Mouse (Mus musculus) brain, embryonic 14.5 days (tissue): ENCODE results near the gene Rbms1. TPM values are rescaled to one million over a fixed set of nuclear protein-coding genes. Genes with fewer than 3 reads are reported as not detected.

ENCODE experiments used
- DNase-seq: peaks from one replicate; pipeline ENCODE4 v3.0.0-alpha.2; 2011; ENCODE audit warnings: low read depth
- CTCF ChIP-seq: fragments of 200-500 bp; IDR thresholded peaks from 2 replicates; pipeline ENCODE4 v1.5.1; 2012; ENCODE audit warnings: inconsistent platforms, mild to moderate bottlenecking, moderate library complexity, borderline replicate concordance; ENCODE audit not compliant: insufficient read depth, insufficient read length; ENCODE audit errors: extremely low read depth
- POLR2A ChIP-seq: fragments of 200-500 bp; IDR thresholded peaks from 2 replicates; pipeline ENCODE4 v1.6.1; 2012; ENCODE audit warnings: mild to moderate bottlenecking, inconsistent platforms, borderline replicate concordance; ENCODE audit not compliant: poor library complexity, insufficient read depth, insufficient read length, severe bottlenecking; ENCODE audit errors: extremely low read depth
- polyA plus RNA-seq: library from polyadenylated mRNA; depleted of rRNA; stranded (reverse); fragments of >200 nt; gene quantifications from 2 replicates; pipeline ENCODE4 v1.2.3, GENCODE M21; 2012

Gene Rbms1
- polyA plus RNA-seq, 1 experiment, result 45.5 TPM

DNA sequence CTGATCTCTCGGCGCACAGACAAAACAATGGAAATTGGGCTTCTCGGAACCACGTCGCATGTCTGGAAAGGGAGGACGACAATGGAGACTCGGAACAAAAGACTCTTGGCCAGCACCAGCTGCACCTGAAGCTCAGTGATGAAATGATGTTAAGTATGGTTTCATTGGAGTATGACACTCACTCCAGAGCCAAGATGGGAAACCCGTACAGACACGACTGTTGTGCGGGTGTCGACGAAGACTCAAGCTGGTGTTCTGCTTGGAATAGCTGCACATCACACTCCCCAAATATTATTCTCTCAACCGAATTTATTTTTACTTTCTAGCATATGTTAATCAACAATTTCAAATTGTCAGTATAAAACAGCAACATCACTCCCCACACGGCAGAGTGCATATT is 26.1 kb downstream of the Rbms1 start:
- DNase-seq, result no peak
- TF ChIP-seq CTCF (no peak), POLR2A (no peak)

DNA sequence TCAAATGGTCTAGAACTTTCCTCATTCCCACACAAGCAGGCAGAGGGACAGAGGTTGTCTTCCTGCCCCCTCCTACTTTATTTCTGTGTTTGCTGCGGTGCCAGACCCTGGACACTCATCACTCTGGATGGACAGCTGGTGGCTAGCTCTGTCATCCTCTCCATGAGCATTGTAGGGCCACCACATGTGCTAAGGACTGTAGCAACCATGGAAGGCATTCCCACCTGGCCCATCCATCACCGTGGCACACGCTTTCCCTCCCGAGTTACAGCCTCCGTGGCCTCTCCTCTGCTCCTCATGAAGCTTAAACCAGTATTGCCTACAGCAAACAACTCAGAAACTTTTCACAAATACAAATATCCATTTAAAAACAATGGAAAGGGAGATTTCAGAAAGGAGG is 34.0 kb downstream of the Rbms1 start:
- no peak for DNase-seq
- no peak for TF ChIP-seq CTCF

DNA sequence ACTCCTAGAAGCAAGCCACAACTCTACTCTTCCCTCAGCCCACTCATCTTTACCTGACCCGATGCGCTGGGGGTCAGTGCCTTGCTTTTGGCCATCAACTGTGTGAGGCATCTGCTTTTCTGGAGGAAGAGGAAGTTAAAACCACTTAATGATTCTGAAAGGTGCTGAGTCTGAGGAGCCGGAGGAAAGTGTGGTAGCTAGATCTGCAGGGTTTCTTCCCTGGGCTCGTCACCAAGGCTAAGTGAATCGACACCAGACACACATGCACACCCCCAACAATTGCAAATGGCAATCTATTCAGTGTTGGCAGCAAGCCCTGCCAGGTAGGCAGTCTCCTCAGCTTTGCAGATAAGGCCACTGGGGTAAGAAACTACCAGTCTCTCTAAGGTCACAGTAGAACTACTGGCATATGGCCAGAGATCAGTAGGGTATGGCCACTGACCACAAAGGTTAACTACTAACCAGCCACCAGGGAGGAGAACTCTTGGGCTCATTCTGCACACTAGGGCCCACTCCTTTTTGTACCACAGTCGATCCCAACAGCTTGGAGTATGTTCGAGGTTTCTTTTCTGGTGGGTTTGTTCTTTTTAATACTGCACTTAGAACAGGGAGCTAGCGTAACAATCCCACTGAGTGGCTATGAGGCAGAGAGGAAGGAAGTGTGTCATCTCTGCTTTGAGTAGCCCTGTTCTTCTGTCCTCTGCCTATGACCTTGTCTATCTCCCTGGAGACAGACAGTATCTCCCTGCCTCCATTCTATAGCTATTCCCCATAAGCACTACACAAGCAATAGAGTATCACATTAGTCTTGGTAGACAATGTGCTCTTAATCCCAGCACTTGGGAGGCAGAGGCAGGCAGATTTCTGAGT is 34.9 kb downstream of the Rbms1 start:
- TF ChIP-seq CTCF (no peak), POLR2A (no peak)

DNA sequence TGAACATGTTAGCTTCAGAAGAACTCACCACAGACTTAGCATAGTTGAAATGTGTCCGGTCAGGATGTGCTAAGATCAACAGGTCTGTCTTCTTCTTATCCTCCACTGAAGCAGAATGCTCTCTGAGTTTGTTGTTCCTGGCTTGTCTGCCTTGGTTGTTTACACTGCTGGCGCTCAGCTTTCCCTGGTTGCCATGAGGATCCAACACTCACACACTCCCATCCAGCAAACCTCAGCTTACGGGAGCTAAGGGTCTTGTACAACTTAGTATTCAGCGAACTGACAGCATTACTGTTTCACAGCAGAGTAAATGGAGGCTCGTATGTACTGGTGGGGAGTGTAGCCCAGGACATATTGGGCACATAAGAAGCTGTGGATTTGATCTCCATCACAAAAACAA is 37.9 kb downstream of the Rbms1 start:
- no peak for TF ChIP-seq POLR2A
- TF ChIP-seq CTCF, result no peak
- no peak for DNase-seq

More for the DNA sequence above, 34.9 kb downstream of the Rbms1 start:
- no peak for DNase-seq

DNA sequence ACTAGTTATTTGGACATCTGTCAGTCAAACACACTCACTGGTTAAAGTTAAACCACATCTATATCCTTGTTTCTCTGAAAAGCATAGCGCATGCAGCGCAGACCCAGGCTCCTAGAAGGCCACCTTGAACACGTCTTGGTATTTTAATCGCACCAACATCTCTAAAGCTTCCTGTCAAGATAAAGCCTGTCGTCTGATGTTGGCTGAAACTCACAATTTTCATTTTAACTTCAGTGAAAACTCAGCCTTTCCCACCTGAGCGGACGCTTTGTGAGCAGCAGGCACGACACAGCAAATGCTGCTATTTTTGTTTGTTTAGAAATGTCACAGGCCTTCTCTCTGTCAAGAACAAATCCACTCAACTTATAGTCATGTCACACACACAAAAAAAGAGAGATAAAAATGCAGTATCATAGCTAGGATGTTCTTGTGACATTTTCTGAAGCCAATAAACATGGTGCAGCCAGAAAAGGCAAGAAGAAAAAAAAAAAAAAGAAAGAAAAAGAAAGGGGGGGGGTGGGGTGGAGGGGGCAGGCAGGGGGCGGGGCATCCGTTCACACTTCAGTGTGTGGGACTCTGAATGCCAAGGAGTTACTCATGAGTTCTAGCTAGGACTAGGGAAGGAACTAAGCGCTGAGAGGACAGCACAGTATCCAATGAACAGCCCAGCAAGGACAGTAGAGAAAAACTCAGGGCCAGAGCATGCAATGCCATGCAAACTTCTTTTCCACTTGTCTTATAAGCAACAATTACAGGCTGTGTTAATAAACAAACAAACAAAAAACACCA is 39.0 kb downstream of the Rbms1 start:
- TF ChIP-seq CTCF (no peak), POLR2A (no peak)
- no peak for DNase-seq

DNA sequence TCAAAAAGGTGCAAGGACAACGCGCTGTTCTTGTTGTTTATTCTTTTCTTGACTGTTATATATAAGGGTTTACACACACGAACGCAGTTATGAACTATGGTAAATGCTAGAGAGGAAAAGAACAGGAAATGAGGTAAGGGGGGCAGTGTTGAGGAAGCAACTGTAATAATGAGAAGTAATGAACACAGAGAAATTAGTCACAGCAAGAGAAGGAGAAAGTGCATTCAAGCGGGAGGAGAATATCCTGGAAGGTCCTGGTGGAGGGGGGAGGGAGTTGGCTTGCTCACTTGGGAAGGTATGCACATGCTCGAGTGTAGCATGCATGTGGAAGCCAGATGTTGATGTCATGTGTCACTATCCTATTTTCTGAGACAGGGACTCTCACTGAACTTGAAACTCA is 39.9 kb downstream of the Rbms1 start:
- DNase-seq, result no peak
- TF ChIP-seq POLR2A (no peak), CTCF (no peak)

DNA sequence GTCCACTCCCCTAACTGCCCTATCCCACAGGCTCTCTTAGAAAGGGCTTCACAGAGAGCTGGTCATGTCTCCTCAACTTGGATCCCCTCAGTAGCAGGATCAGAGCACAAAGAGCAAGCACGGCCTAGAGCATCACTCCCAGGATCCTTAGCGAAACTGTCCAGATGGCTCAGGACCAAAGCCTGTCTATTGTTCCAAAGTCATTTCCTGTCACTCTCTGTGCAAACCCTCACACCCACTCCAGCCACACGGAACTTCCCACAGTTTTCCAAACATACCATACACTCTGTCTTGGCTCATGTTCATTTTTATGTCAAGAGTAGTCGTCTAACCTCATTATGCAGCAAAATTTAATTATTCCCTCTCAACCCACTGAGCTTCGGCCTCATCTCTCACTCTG is 40.6 kb downstream of the Rbms1 start:
- no peak for DNase-seq
- TF ChIP-seq CTCF, result no peak
- no peak for TF ChIP-seq POLR2A

DNA sequence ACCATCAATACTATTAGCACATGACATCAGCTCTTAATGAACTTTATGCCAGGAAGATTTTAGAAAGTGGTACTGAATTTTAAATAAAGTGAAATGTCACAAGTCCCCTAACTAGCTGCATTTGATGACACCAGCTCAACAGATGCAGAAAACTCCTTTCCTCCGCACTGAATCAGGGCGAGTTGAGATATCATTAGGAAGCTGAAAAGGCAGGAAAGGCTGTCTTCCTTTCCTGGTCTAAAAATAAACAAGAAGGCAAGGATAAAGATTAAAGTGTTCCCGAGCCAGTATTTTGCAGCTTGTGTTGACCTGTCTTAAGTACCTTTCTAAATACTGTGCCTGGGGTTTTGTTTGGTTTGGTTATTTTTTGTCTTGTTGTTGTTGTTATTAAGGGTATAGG is 42.9 kb downstream of the Rbms1 start:
- TF ChIP-seq CTCF (no peak), POLR2A (no peak)
- DNase-seq, result no peak

DNA sequence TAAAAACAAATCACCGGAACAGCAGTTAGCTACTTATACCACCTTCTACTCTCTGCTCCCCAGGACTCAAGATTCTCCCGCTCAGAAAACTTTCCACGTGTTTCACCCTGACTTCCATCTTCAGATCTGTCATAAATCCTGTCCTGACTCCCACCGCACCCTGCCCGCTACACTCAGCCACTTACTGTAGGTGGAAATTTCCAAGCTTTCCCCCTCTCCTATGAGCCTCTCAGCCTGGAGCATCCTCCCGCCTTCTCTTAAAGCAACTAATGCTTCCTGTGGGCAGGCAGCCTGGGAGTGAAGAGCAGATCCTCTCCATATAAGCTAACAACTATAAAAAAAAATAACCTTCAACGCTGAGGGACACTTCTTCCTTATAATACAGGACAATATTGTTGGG is 44.6 kb downstream of the Rbms1 start:
- TF ChIP-seq CTCF (no peak), POLR2A (no peak)

DNA sequence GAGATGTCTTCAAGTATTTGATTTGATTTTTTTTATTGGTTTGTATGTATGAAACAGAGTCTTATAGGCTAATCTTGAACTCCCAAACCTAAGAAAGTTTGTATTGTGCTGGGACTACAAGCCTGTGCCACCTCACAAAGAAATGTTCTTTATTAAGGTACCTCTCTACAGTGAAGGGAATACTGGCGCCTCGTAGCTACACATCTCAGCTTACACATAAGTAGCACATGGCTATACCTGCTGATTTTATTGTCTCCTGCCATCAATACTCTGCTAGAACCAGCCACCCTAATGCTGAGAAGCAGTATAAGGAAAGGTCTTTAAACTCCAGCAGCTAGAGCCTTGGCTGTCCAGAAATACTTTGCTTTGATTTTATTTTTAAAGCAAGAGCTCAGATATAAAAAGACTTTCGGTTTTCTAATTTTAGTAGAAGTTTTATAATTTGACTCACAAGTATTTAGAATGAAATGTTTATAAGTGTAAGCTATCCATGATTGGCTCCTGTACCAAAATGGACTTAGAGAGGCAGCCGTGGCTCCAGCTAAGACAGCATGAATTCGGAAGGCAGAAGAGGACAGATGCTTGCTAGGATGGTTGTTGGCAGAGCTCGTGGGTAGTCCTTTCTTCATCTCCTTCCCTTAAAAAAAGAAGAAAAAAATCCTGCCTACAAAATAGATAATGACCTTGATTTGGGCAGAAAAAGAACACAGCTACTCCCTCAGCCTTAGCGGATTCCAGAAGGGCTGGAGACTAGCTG is 48.3 kb downstream of the Rbms1 start:
- no peak for TF ChIP-seq CTCF
- DNase-seq, result no peak

More for the DNA sequence above, 44.6 kb downstream of the Rbms1 start:
- DNase-seq, result no peak

DNA sequence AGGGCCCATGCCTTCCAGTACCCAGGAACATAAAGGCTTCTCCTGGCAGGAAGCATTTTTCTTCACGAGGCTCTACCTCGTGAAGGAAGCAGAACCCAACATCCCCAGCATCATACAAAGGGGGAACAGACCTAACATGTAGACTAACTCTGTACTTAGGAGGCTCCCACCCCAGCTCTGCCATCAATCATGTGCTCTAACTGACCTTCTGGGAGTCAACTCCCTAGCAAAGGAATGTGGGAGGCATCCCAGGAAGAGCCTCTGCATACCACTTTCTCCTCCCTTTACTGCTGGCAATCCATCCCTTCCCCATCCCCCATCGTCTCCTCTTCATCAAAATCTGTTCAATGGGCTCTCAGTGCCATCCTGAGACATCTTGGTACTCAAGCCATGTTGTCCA is 49.7 kb downstream of the Rbms1 start:
- TF ChIP-seq CTCF, result no peak
- TF ChIP-seq POLR2A, result no peak
- DNase-seq, result no peak
